Mouse (Mus musculus): ENCODE data around the gene B230219D22Rik.

GRCm38 (mm10) chr13:55650980-55651379 lies 41.9 kb upstream of the B230219D22Rik start:
- TF ChIP-seq GATA1 (IDR thresholded peaks at IDR 0.05; ENCODE audit: borderline replicate concordance, low read length) (no peak), FLI1 (IDR thresholded peaks at IDR 0.05; ENCODE audit: low read length) (no peak)

Measured in megakaryocyte, embryonic 14.5 days (primary cell).